Mouse (Mus musculus): ENCODE data around the gene Ppp6r3.
A peak's percentile ranks its signal among the peaks of the same experiment; 100 is the strongest.
"Not testable (repeated sequence)": the region's sequence is repeated elsewhere in the genome, so short reads cannot be mapped to it uniquely, and the experiment has no call there.

Gene Ppp6r3

GRCm38 (mm10) chr19:3575632-3576384 lies at the start of gene Ppp6r3:
TSS of gene Ppp6r3 (minus strand) at chr19:3575749.
- peak; percentile 98 for DNase-seq (ENCODE audit: low read depth)

GRCm38 (mm10) chr19:3625111-3625510 lies 49.6 kb upstream of the Ppp6r3 start:
- DNase-seq (ENCODE audit: low read depth), result no peak

- DNase-seq (ENCODE audit: low read depth), result peak; percentile 17
Measured at GRCm38 (mm10) chr19:3623824-3624223, 48.3 kb upstream of the Ppp6r3 start.

- DNase-seq (ENCODE audit: low read depth), result no peak
Measured at GRCm38 (mm10) chr19:3623294-3623693, 47.7 kb upstream of the Ppp6r3 start.

- DNase-seq (ENCODE audit: low read depth), result no peak
Measured at GRCm38 (mm10) chr19:3620871-3621270, 45.3 kb upstream of the Ppp6r3 start.

- no peak for DNase-seq (ENCODE audit: low read depth)
Measured at GRCm38 (mm10) chr19:3619359-3619758, 43.8 kb upstream of the Ppp6r3 start.

- DNase-seq (ENCODE audit: low read depth), result no peak
Measured at GRCm38 (mm10) chr19:3613991-3614390, 38.4 kb upstream of the Ppp6r3 start.

- DNase-seq (ENCODE audit: low read depth), result no peak
Measured at GRCm38 (mm10) chr19:3612534-3613273, 37.2 kb upstream of the Ppp6r3 start.

GRCm38 (mm10) chr19:3611730-3612129 lies 36.2 kb upstream of the Ppp6r3 start:
- no peak for DNase-seq (ENCODE audit: low read depth)

GRCm38 (mm10) chr19:3610886-3611285 lies 35.3 kb upstream of the Ppp6r3 start:
- no peak for DNase-seq (ENCODE audit: low read depth)

GRCm38 (mm10) chr19:3609826-3610225 lies 34.3 kb upstream of the Ppp6r3 start:
- DNase-seq (ENCODE audit: low read depth), result no peak

- DNase-seq (ENCODE audit: low read depth), result no peak
Measured at GRCm38 (mm10) chr19:3594316-3594715, 18.8 kb upstream of the Ppp6r3 start.

- no peak for DNase-seq (ENCODE audit: low read depth)
Measured at GRCm38 (mm10) chr19:3593379-3594055, 18.0 kb upstream of the Ppp6r3 start.

- DNase-seq (ENCODE audit: low read depth), result no peak
Measured at GRCm38 (mm10) chr19:3589968-3590367, 14.4 kb upstream of the Ppp6r3 start.

GRCm38 (mm10) chr19:3589547-3589946 lies 14.0 kb upstream of the Ppp6r3 start:
- DNase-seq (ENCODE audit: low read depth), result no peak

GRCm38 (mm10) chr19:3587729-3588128 lies 12.2 kb upstream of the Ppp6r3 start:
- DNase-seq (ENCODE audit: low read depth), result not testable (repeated sequence)

GRCm38 (mm10) chr19:3586540-3586939 lies 11.0 kb upstream of the Ppp6r3 start:
- no peak for DNase-seq (ENCODE audit: low read depth)

GRCm38 (mm10) chr19:3586026-3586425 lies 10.5 kb upstream of the Ppp6r3 start:
- no peak for DNase-seq (ENCODE audit: low read depth)

GRCm38 (mm10) chr19:3581326-3581725 lies 5.8 kb upstream of the Ppp6r3 start:
- no peak for DNase-seq (ENCODE audit: low read depth)

GRCm38 (mm10) chr19:3577911-3578290 lies 2.4 kb upstream of the Ppp6r3 start:
- no peak for DNase-seq (ENCODE audit: low read depth)

- no peak for DNase-seq (ENCODE audit: low read depth)
Measured at GRCm38 (mm10) chr19:3577265-3577910, 1.8 kb upstream of the Ppp6r3 start.
